ENCODE assay signal across 8 mouse cellular contexts in the genomic region with DNA sequence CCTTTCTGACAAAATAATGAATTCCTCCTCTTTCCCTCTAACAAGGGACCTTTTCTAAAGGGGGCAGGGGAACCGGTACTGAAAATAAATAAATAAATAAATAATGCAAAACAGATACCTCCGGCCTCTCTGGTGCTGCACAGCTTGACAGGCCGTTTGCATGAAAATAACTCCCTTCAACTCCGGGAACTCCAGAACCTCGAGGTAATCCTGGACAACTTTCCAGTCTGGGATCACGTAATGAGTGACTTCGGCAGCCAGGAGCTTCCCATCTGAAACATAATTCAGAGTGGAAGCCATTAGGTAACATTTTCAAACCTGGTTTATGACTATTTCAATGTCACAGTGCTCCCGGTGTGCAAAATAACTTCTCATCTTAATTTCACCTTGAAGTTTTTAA. TPM values are rescaled to one million over a fixed set of nuclear protein-coding genes. Genes with fewer than 3 reads are reported as not detected.
DNase-seq lines count a peak whose midpoint lies in the region; ATAC-seq and TF ChIP-seq lines count a peak whose summit lies in the region.

No protein-coding gene starts in this region.

- peaks cover 20% of the 10 kb centered on the region for H3K36me3 ChIP-seq in lung, embryonic 14.5 days (ENCODE audit: insufficient read depth)
- peaks cover 33% of the 10 kb centered on the region for H3K36me3 ChIP-seq in kidney, embryonic 15.5 days
- H3K36me3 ChIP-seq in small intestine, adult 2 months (ENCODE audit: control insufficient read depth, insufficient read depth, low read length): peaks cover 6% of the 10 kb centered on the region; the same call in 1 of the 2 replicates

- H3K27me3 ChIP-seq in lung, embryonic 14.5 days (ENCODE audit: insufficient read depth, low read length): no peaks in the 10 kb centered on the region
- no peaks in the 10 kb centered on the region for H3K27me3 ChIP-seq in kidney, embryonic 15.5 days
- no peaks in the 10 kb centered on the region for H3K27me3 ChIP-seq in small intestine, adult 2 months (ENCODE audit: control insufficient read depth, insufficient read depth, low read length)

- H3K4me3 ChIP-seq in lung, embryonic 14.5 days (ENCODE audit: low read depth, low read length): peak overlapping the region; percentile 67
- H3K4me3 ChIP-seq in embryonic fibroblast, embryonic 13.5 days (ENCODE audit: insufficient read depth, low read length): 0 out of 2 replicates have a peak overlapping the region, but pooled peaks have one; percentile 56
- peak overlapping the region; percentile 66 for H3K4me3 ChIP-seq in kidney, embryonic 15.5 days (replicated peaks)
- no peak overlapping the region for H3K4me3 ChIP-seq in small intestine, adult 2 months (ENCODE audit: low read depth, low read length)

- TF ChIP-seq POLR2A in embryonic fibroblast, embryonic 13.5 days (IDR thresholded peaks at IDR 0.05; ENCODE audit: low read depth, low read length): no peak
- no peak for TF ChIP-seq POLR2A in small intestine, adult 2 months (IDR thresholded peaks at IDR 0.05; ENCODE audit: low read depth, low read length)

- DNase-seq in lung, embryonic 14.5 days: peak; percentile 9
- DNase-seq in lung, postnatal 25 days (ENCODE audit: low spot score): no peak
- DNase-seq in MN1 (ENCODE audit: low spot score): no peak
- no peak for DNase-seq in left cerebral cortex, adult 8-10 months (ENCODE audit: low spot score in 2 of 2)

- H3K27ac ChIP-seq in lung, embryonic 14.5 days (ENCODE audit: low read depth): peak overlapping the region; percentile 100; the same call in 1 of the 2 replicates
- H3K27ac ChIP-seq in embryonic fibroblast, embryonic 13.5 days (ENCODE audit: insufficient read depth, low read length): no peak overlapping the region
- 0 out of 2 replicates have a peak overlapping the region, but pooled peaks have one; percentile 100 for H3K27ac ChIP-seq in kidney, embryonic 15.5 days
- H3K27ac ChIP-seq in small intestine, adult 2 months (ENCODE audit: insufficient read depth, low read depth, low read length): no peak overlapping the region

- peak overlapping the region; percentile 99 for H3K9ac ChIP-seq in lung, embryonic 14.5 days
- no peak overlapping the region for H3K9ac ChIP-seq in kidney, embryonic 15.5 days

- no peaks in the 10 kb centered on the region for H3K9me3 ChIP-seq in lung, embryonic 14.5 days (ENCODE audit: low read depth, low read length)
- H3K9me3 ChIP-seq in kidney, embryonic 15.5 days (replicated peaks): no peaks in the 10 kb centered on the region

- peaks cover 8% of the 10 kb centered on the region; the same call in 1 of the 2 replicates for H3K4me1 ChIP-seq in lung, embryonic 14.5 days (ENCODE audit: insufficient read depth)
- peaks cover 2% of the 10 kb centered on the region; the same call in 1 of the 2 replicates for H3K4me1 ChIP-seq in embryonic fibroblast, embryonic 13.5 days (ENCODE audit: control insufficient read depth, insufficient read depth, low read length)
- H3K4me1 ChIP-seq in kidney, embryonic 15.5 days: peaks cover 24% of the 10 kb centered on the region
- H3K4me1 ChIP-seq in small intestine, adult 2 months (ENCODE audit: control insufficient read depth, insufficient read depth, insufficient read length, low read length): no peaks in the 10 kb centered on the region

- ATAC-seq in lung, embryonic 14.5 days (ENCODE audit: insufficient read depth): no peak
- ATAC-seq in kidney, embryonic 15.5 days (replicated peaks; ENCODE audit: low FRiP score): no peak
- ATAC-seq in inflammation-experienced regulatory T-cells, adult 6 months: no peak

- 54% methylated on average over 8 of the region's 8 CpGs for WGBS in lung, embryonic 14.5 days
- 35% methylated on average over 8 of the region's 8 CpGs for WGBS in kidney, embryonic 15.5 days
- 70% methylated on average over 8 of the region's 8 CpGs for WGBS in small intestine, adult 2 months

- no peak for TF ChIP-seq CTCF in lung, embryonic 14.5 days (IDR thresholded peaks at IDR 0.05; ENCODE audit: low read depth)
- TF ChIP-seq CTCF in embryonic fibroblast, embryonic 13.5 days (IDR thresholded peaks at IDR 0.05; ENCODE audit: borderline replicate concordance, insufficient read depth, low read length): no peak
- TF ChIP-seq CTCF in small intestine, adult 2 months (IDR thresholded peaks at IDR 0.05; ENCODE audit: extremely low read depth, insufficient read length, insufficient replicate concordance, low read depth, low read length): peak; percentile 7; the same call in 1 of the 2 replicates

- peak overlapping the region; percentile 86 for H3K4me2 ChIP-seq in lung, embryonic 14.5 days
- H3K4me2 ChIP-seq in kidney, embryonic 15.5 days: peak overlapping the region; percentile 84

RNA-seq across cellular contexts. Expression of a gene that starts 1.7 kb away (rescaled TPM):
- 24.0 and 24.6 TPM in 2 replicates for polyA plus RNA-seq in lung, embryonic 14.5 days (2014; fragmentation: Nextera tagmentation; extraction: Ambion mirVana)
- 16.3 and 17.4 TPM in 2 replicates for polyA plus RNA-seq in embryonic fibroblast, embryonic 13.5 days (2011; ENCODE audit: insufficient read length, low read depth, missing spikeins)
- 21.6 and 22.5 TPM in 2 replicates for polyA plus RNA-seq in kidney, embryonic 15.5 days (2015; fragmentation: Nextera tagmentation; extraction: Ambion mirVana)
- polyA plus RNA-seq in small intestine, adult 2 months (2012; rRNA removed): 6.6 and 7.2 TPM in 2 replicates
- 10 to 100 TPM in 2 of 3 experiments, 1 to 10 TPM in 1; 9.5 to 11.8 (median 11.2) TPM for polyA plus RNA-seq in inflammation-experienced regulatory T-cells, adult 6 months (2017; shearing (Covaris generic))
- 10 to 100 TPM; 28.8 to 30.4 (median 30.2) TPM for total RNA-seq in left cerebral cortex, adult 8-10 months (2022)

RNA-seq across cellular contexts. Expression of a gene that starts 46.1 kb away (rescaled TPM):
- 1.1 and 1.6 TPM in 2 replicates for polyA plus RNA-seq in lung, embryonic 14.5 days (2014; fragmentation: Nextera tagmentation; extraction: Ambion mirVana)
- polyA plus RNA-seq in embryonic fibroblast, embryonic 13.5 days (2011; ENCODE audit: insufficient read length, low read depth, missing spikeins): 0.09 and 0.43 TPM in 2 replicates
- polyA plus RNA-seq in kidney, embryonic 15.5 days (2015; fragmentation: Nextera tagmentation; extraction: Ambion mirVana): 3.9 and 4.0 TPM in 2 replicates
- polyA plus RNA-seq in small intestine, adult 2 months (2012; rRNA removed): 0.10 and 0.48 TPM in 2 replicates
- polyA plus RNA-seq in inflammation-experienced regulatory T-cells, adult 6 months (2017; shearing (Covaris generic)): under 1 TPM; 0.21 to 0.40 (median 0.32) TPM
- 10 to 100 TPM in 3 of 4 experiments, 1 to 10 TPM in 1; 9.4 to 11.4 (median 11.1) TPM for total RNA-seq in left cerebral cortex, adult 8-10 months (2022)

RNA-seq across cellular contexts. Expression of a gene that starts 58.0 kb away (rescaled TPM):
- 281 and 288 TPM in 2 replicates for polyA plus RNA-seq in lung, embryonic 14.5 days (2014; fragmentation: Nextera tagmentation; extraction: Ambion mirVana)
- polyA plus RNA-seq in embryonic fibroblast, embryonic 13.5 days (2011; ENCODE audit: insufficient read length, low read depth, missing spikeins): 88.9 and 104 TPM in 2 replicates
- polyA plus RNA-seq in kidney, embryonic 15.5 days (2015; fragmentation: Nextera tagmentation; extraction: Ambion mirVana): 245 and 252 TPM in 2 replicates
- 0.29 and 0.35 TPM in 2 replicates for polyA plus RNA-seq in small intestine, adult 2 months (2012; rRNA removed)
- polyA plus RNA-seq in inflammation-experienced regulatory T-cells, adult 6 months (2017; shearing (Covaris generic)): 100 to 1,000 TPM in 1 of 3 experiments, 10 to 100 TPM in 2; 52.8 to 148 (median 66.4) TPM
- 10 to 100 TPM; 19.5 to 24.7 (median 21.5) TPM for total RNA-seq in left cerebral cortex, adult 8-10 months (2022)

Comparison
In these comparisons a context has a peak if more than half of its experiments do, and no peak if none do; other contexts are left out.
1. H3K27ac ChIP-seq: peak in lung, embryonic 14.5 days (single experiment) and kidney, embryonic 15.5 days (single experiment); none in embryonic fibroblast, embryonic 13.5 days (single experiment) and small intestine, adult 2 months (single experiment).
2. RNA of a gene that starts 58.0 kb away (polyA plus RNA-seq): 281 to 288 TPM in lung, embryonic 14.5 days, 245 to 252 TPM in kidney, embryonic 15.5 days, 88.9 to 104 TPM in embryonic fibroblast, embryonic 13.5 days and 52.8 to 148 TPM in inflammation-experienced regulatory T-cells, adult 6 months; 0.29 to 0.35 TPM in small intestine, adult 2 months; every median in the first group is over 10 times any median in the second.